Mouse (Mus musculus) myocyte (in vitro differentiated cells): Measurements from ENCODE around the gene Uba7.

Source experiments
- CEBPB ChIP-seq: IDR thresholded peaks from 2 replicates; pipeline ENCODE4 v1.6.1; 2011; ENCODE audit warnings: mild to moderate bottlenecking, moderate library complexity; ENCODE audit not compliant: poor library complexity, insufficient read depth, severe bottlenecking
- E2F4 ChIP-seq: IDR thresholded peaks from one replicate; pipeline ENCODE4 v1.6.1; 2011; ENCODE audit warnings: mild to moderate bottlenecking, control low read depth, moderate library complexity; ENCODE audit not compliant: insufficient read depth
- MAX ChIP-seq: IDR thresholded peaks from one replicate; pipeline ENCODE4 v1.6.1; 2011; ENCODE audit warnings: low read depth, mild to moderate bottlenecking, control low read depth
- MYOD1 ChIP-seq, 3 experiments: IDR thresholded peaks; one replicate each; pipeline ENCODE4 v1.6.1; 2011; ENCODE audit warnings: control low read depth in 2 of 3, low read depth in 2 of 3, mild to moderate bottlenecking in 2 of 3, moderate library complexity in 1 of 3; ENCODE audit not compliant: insufficient read length in 2 of 3, control insufficient read depth in 1 of 3
- MYOG ChIP-seq, 3 experiments: IDR thresholded peaks; one replicate each; pipeline ENCODE4 v1.6.1; 2011; ENCODE audit warnings: control low read depth in 2 of 3, low read depth in 2 of 3, mild to moderate bottlenecking in 2 of 3; ENCODE audit not compliant: insufficient read length in 2 of 3, control insufficient read depth in 1 of 3, insufficient read depth in 1 of 3
- POLR2A ChIP-seq: IDR thresholded peaks from one replicate; pipeline ENCODE4 v1.6.1; 2011; ENCODE audit warnings: low read depth, mild to moderate bottlenecking, control low read depth, moderate library complexity; ENCODE audit not compliant: insufficient read length
- POLR2AphosphoS2 ChIP-seq: IDR thresholded peaks from one replicate; pipeline ENCODE4 v1.6.1; 2011; ENCODE audit warnings: low read depth, control low read depth; ENCODE audit not compliant: insufficient read length
- REST ChIP-seq: IDR thresholded peaks from one replicate; pipeline ENCODE4 v1.6.1; 2011; ENCODE audit warnings: mild to moderate bottlenecking, control low read depth, moderate library complexity; ENCODE audit not compliant: insufficient read depth, insufficient read length
- TCF12 ChIP-seq: IDR thresholded peaks from one replicate; pipeline ENCODE4 v1.6.1; 2011; ENCODE audit warnings: mild to moderate bottlenecking, control low read depth; ENCODE audit not compliant: poor library complexity, insufficient read depth, severe bottlenecking
- TCF3 ChIP-seq: IDR thresholded peaks from one replicate; pipeline ENCODE4 v1.6.1; 2011; ENCODE audit warnings: low read depth, control low read depth; ENCODE audit not compliant: insufficient read length
- USF1 ChIP-seq: IDR thresholded peaks from one replicate; pipeline ENCODE4 v1.6.1; 2011; ENCODE audit warnings: low read depth, mild to moderate bottlenecking, control low read depth, moderate library complexity

DNA sequence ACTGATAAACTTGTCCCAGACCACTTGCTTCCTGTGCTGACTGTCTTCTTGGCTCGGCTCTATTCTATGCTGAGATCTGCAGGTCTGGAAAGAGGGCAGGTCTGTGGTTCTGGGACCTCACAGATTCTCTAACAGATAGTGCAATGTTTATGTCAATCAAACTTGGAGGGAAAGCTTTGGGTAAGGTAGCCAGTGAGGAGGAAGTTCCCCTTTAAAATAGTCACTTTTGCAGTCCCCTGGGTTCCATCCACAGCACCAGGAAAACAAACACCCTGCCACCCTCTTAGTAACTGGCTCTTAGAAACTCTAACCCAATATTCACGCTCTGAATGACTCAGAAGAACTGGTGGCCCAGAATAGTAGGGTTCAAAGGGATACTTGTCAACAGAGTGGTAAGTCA, 19.2 kb downstream of the Uba7 start:
- TF ChIP-seq E2F4: no peak
- no peak for TF ChIP-seq CEBPB
- TF ChIP-seq POLR2A: no peak
- no peak for TF ChIP-seq MAX
- TF ChIP-seq POLR2AphosphoS2: no peak
- TF ChIP-seq USF1: no peak
- no peak for TF ChIP-seq MYOG (IDR thresholded peaks at IDR 0.05; ENCODE audit: control insufficient read depth in 1 of 3, insufficient read depth in 1 of 3, insufficient read length in 2 of 3, low read depth in 2 of 3)
- no peak for TF ChIP-seq REST
- TF ChIP-seq TCF12: no peak
- TF ChIP-seq MYOD1 (IDR thresholded peaks at IDR 0.05; ENCODE audit: control insufficient read depth in 1 of 3, insufficient read length in 2 of 3, low read depth in 2 of 3): no peak
- TF ChIP-seq TCF3: no peak
